In the genomic region with DNA sequence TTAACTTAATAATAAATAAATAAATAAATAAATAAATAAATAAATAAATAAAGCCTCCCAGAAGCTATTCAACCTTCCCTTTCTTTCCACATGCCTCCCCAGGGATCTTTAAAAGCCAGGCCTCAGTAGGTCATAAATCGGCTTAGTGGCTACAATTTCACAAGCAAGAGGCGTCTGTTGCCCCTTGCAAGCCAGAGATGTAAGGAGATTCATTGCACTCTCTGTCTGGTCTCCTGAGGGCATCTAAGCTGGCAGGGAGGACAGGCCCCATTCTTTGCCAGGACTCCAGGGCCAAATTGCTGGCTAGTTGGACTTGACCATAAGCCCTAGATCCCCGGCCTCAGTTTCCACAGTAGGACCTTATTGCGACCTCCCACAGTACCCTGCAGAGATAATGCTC, we compare ENCODE assay signal across 21 mouse cellular contexts.
DNase-seq lines count a peak whose midpoint lies in the region; ATAC-seq lines count a peak whose summit lies in the region.
"Had no signal": no experiment of that assay in that cellular context is flagged by ENCODE, and none has a peak within 500 bp of the region (broad histone marks: within the 10 kb centered on the region; RNA-seq: fewer than 3 reads in every experiment).

No protein-coding gene starts in this region.

- ATAC-seq in neural tube, embryonic 14.5 days (ENCODE audit: low read depth): 0 out of 2 replicates have a peak, but pooled peaks have one; percentile 9
- no peak for ATAC-seq in forebrain, embryonic 15.5 days (replicated peaks)
- ATAC-seq in intestine, embryonic 15.5 days: no peak
- ATAC-seq: forebrain, postnatal 0 days; hindbrain, embryonic 16.5 days; inflammation-experienced regulatory T-cells, adult 6 months had no signal

- no peak for DNase-seq in neural tube, embryonic 10.5 days (ENCODE audit: extremely low spot score, low spot score)
- DNase-seq in adrenal gland, postnatal 10 days: peak; percentile 65
- peak; percentile 35 for DNase-seq in forelimb bud, embryonic 11.5 days (ENCODE audit: low read depth, low spot score)
- DNase-seq in layer of hippocampus, adult 9-10 months (ENCODE audit: low spot score): no peak
- DNase-seq: cerebellum, adult 11-12 months; cerebellum, adult 9-10 months; cerebellum, postnatal 36 days; forebrain, postnatal 0 days; gastrocnemius, adult 2 months; gastrocnemius, postnatal 25 days; heart, adult 11 months; heart, postnatal 36 days had no signal

- no peaks in the 10 kb centered on the region for H3K27me3 ChIP-seq in neural tube, embryonic 14.5 days (ENCODE audit: control insufficient read depth, insufficient read depth, low read length)
- H3K27me3 ChIP-seq in forebrain, embryonic 15.5 days: no peaks in the 10 kb centered on the region
- H3K27me3 ChIP-seq in intestine, embryonic 15.5 days (replicated peaks): no peaks in the 10 kb centered on the region
- H3K27me3 ChIP-seq: embryonic facial prominence, embryonic 13.5 days; forebrain, embryonic 12.5 days; heart, embryonic 13.5 days; hindbrain, embryonic 12.5 days had no signal

- H3K36me3 ChIP-seq in neural tube, embryonic 14.5 days (ENCODE audit: control insufficient read depth, insufficient read depth, low read length): no peaks in the 10 kb centered on the region
- no peaks in the 10 kb centered on the region for H3K36me3 ChIP-seq in forebrain, embryonic 15.5 days
- no peaks in the 10 kb centered on the region for H3K36me3 ChIP-seq in intestine, embryonic 15.5 days
- H3K36me3 ChIP-seq: embryonic facial prominence, embryonic 13.5 days; forebrain, embryonic 12.5 days; heart, embryonic 13.5 days; hindbrain, embryonic 12.5 days had no signal

- H3K4me3 ChIP-seq in neural tube, embryonic 14.5 days (ENCODE audit: low read depth, low read length): no peak overlapping the region
- no peak overlapping the region for H3K4me3 ChIP-seq in forebrain, embryonic 15.5 days
- H3K4me3 ChIP-seq in intestine, embryonic 15.5 days (replicated peaks): no peak overlapping the region
- H3K4me3 ChIP-seq: embryonic facial prominence, embryonic 13.5 days; forebrain, embryonic 12.5 days; gastrocnemius, adult 2 months; heart, embryonic 13.5 days; hindbrain, embryonic 12.5 days had no signal

- H3K4me2 ChIP-seq in neural tube, embryonic 14.5 days (ENCODE audit: low read depth, low read length): no peak overlapping the region
- H3K4me2 ChIP-seq in forebrain, embryonic 15.5 days (replicated peaks): no peak overlapping the region
- H3K4me2 ChIP-seq in intestine, embryonic 15.5 days (replicated peaks): no peak overlapping the region
- H3K4me2 ChIP-seq: embryonic facial prominence, embryonic 13.5 days; forebrain, embryonic 12.5 days; heart, embryonic 13.5 days; hindbrain, embryonic 12.5 days had no signal

- H3K4me1 ChIP-seq in neural tube, embryonic 14.5 days (ENCODE audit: control insufficient read depth, insufficient read depth, low read length): no peaks in the 10 kb centered on the region
- H3K4me1 ChIP-seq in forebrain, embryonic 15.5 days: no peaks in the 10 kb centered on the region
- no peaks in the 10 kb centered on the region for H3K4me1 ChIP-seq in intestine, embryonic 15.5 days (replicated peaks)
- H3K4me1 ChIP-seq: forebrain, embryonic 12.5 days; hindbrain, embryonic 12.5 days had no signal

- H3K9me3 ChIP-seq in neural tube, embryonic 14.5 days (ENCODE audit: control insufficient read depth, low read length): no peaks in the 10 kb centered on the region
- no peaks in the 10 kb centered on the region for H3K9me3 ChIP-seq in forebrain, embryonic 15.5 days
- no peaks in the 10 kb centered on the region for H3K9me3 ChIP-seq in intestine, embryonic 15.5 days
- H3K9me3 ChIP-seq: embryonic facial prominence, embryonic 13.5 days; forebrain, embryonic 12.5 days; heart, embryonic 13.5 days; hindbrain, embryonic 12.5 days had no signal

- H3K9ac ChIP-seq in neural tube, embryonic 14.5 days (replicated peaks; ENCODE audit: low read depth, low read length): no peak overlapping the region
- no peak overlapping the region for H3K9ac ChIP-seq in forebrain, embryonic 15.5 days (replicated peaks)
- H3K9ac ChIP-seq in intestine, embryonic 15.5 days: no peak overlapping the region
- H3K9ac ChIP-seq: embryonic facial prominence, embryonic 13.5 days; forebrain, embryonic 12.5 days; forebrain, postnatal 0 days; heart, embryonic 13.5 days; hindbrain, embryonic 12.5 days had no signal

- 40% methylated on average over 4 of the region's 4 CpGs for WGBS in neural tube, embryonic 14.5 days
- WGBS in forebrain, embryonic 15.5 days: 89% methylated on average over 4 of the region's 4 CpGs
- 70% methylated on average over 4 of the region's 4 CpGs for WGBS in intestine, embryonic 15.5 days

- no peak overlapping the region for H3K27ac ChIP-seq in neural tube, embryonic 14.5 days (ENCODE audit: low read depth, low read length)
- no peak overlapping the region for H3K27ac ChIP-seq in forebrain, embryonic 15.5 days (replicated peaks)
- H3K27ac ChIP-seq in intestine, embryonic 15.5 days: no peak overlapping the region
- H3K27ac ChIP-seq: embryonic facial prominence, embryonic 13.5 days; forebrain, embryonic 12.5 days; gastrocnemius, adult 2 months; heart, embryonic 13.5 days; hindbrain, embryonic 12.5 days had no signal

Comparison
In these comparisons a context has a peak if more than half of its experiments do, and no peak if none do; other contexts are left out.
1. DNase-seq: peak in adrenal gland, postnatal 10 days (single experiment) and forelimb bud, embryonic 11.5 days (single experiment); none in neural tube, embryonic 10.5 days (single experiment) and layer of hippocampus, adult 9-10 months (single experiment).